28 mouse cellular contexts compared by ENCODE assay signal in genomic region chr7:66348588-66348987, GRCm38 (mm10). TPM values are rescaled to one million over a fixed set of nuclear protein-coding genes. Genes with fewer than 3 reads are reported as not detected.
DNase-seq lines count a peak whose midpoint lies in the region; ATAC-seq and TF ChIP-seq lines count a peak whose summit lies in the region.
"Had no signal": no experiment of that assay in that cellular context is flagged by ENCODE, and none has a peak within 500 bp of the region (broad histone marks: within the 10 kb centered on the region; RNA-seq: fewer than 3 reads in every experiment).

No protein-coding gene starts in this region.

- no peaks in the 10 kb centered on the region for H3K4me1 ChIP-seq in heart, embryonic 11.5 days (ENCODE audit: control insufficient read depth, insufficient read depth, low read length)
- H3K4me1 ChIP-seq in midbrain, embryonic 11.5 days (ENCODE audit: control insufficient read depth, insufficient read depth, low read length) = no peaks in the 10 kb centered on the region
- H3K4me1 ChIP-seq in midbrain, embryonic 13.5 days (replicated peaks) = peaks cover 11% of the 10 kb centered on the region; the same call in 1 of the 2 replicates
- H3K4me1 ChIP-seq in CH12.LX (ENCODE audit: control insufficient read depth in 1 of 2, insufficient read depth in 2 of 2) = peaks cover 0 to 18% of the 10 kb centered on the region in 2 experiments; a peak in 2 of 4 replicates
- H3K4me1 ChIP-seq in small intestine, adult 2 months (ENCODE audit: control insufficient read depth, insufficient read depth, insufficient read length, low read length) = no peaks in the 10 kb centered on the region

- no peak overlapping the region for H3K27ac ChIP-seq in heart, embryonic 11.5 days (ENCODE audit: low read depth, low read length)
- H3K27ac ChIP-seq in midbrain, embryonic 11.5 days (ENCODE audit: low read depth, low read length) = no peak overlapping the region
- H3K27ac ChIP-seq in midbrain, embryonic 13.5 days = no peak overlapping the region
- no peak overlapping the region for H3K27ac ChIP-seq in CH12.LX (ENCODE audit: insufficient read depth, low read depth)
- peak overlapping the region; percentile 44 for H3K27ac ChIP-seq in small intestine, adult 2 months (ENCODE audit: insufficient read depth, low read depth, low read length)

- no peaks in the 10 kb centered on the region; the same call in 1 of the 2 replicates for H3K36me3 ChIP-seq in heart, embryonic 11.5 days (ENCODE audit: control insufficient read depth, insufficient read depth, low read length)
- no peaks in the 10 kb centered on the region for H3K36me3 ChIP-seq in midbrain, embryonic 11.5 days (ENCODE audit: control insufficient read depth, insufficient read depth, low read length)
- H3K36me3 ChIP-seq in midbrain, embryonic 13.5 days = no peaks in the 10 kb centered on the region
- peaks cover 5 to 45% of the 10 kb centered on the region in 2 experiments for H3K36me3 ChIP-seq in CH12.LX (replicated peaks in 1 of 2; ENCODE audit: control insufficient read depth in 1 of 2, insufficient read depth in 1 of 2, low read length in 1 of 2)
- H3K36me3 ChIP-seq in small intestine, adult 2 months (ENCODE audit: control insufficient read depth, insufficient read depth, low read length) = no peaks in the 10 kb centered on the region
- H3K36me3 ChIP-seq: G1E had no signal

- TF ChIP-seq RAD21 in CH12.LX (IDR thresholded peaks at IDR 0.05; ENCODE audit: low read depth, low read length) = no peak

- in situ Hi-C loops in CH12.LX (cut with MboI; ENCODE audit: low pct_ligation_motif_present, low pct_unique_long_range_greater_than_20kb, low sequenced_read_pairs) = no loop called here

- WGBS in heart, embryonic 11.5 days (ENCODE audit: insufficient replicate concordance) = 84% methylated on average over 10 of the region's 10 CpGs
- 92% methylated on average over 10 of the region's 10 CpGs for WGBS in midbrain, embryonic 11.5 days
- WGBS in midbrain, embryonic 13.5 days = 86% methylated on average over 10 of the region's 10 CpGs
- WGBS in small intestine, adult 2 months = 84% methylated on average over 10 of the region's 10 CpGs

- no peak overlapping the region for H3K9ac ChIP-seq in heart, embryonic 11.5 days (ENCODE audit: low read depth, low read length)
- H3K9ac ChIP-seq in midbrain, embryonic 11.5 days (ENCODE audit: low read length) = no peak overlapping the region
- no peak overlapping the region for H3K9ac ChIP-seq in midbrain, embryonic 13.5 days (replicated peaks)
- no peak overlapping the region for H3K9ac ChIP-seq in CH12.LX (ENCODE audit: insufficient read depth, low read depth)

- peak; percentile 82 for DNase-seq in heart, adult 11 months
- peak; percentile 39 for DNase-seq in midbrain, embryonic 11.5 days (ENCODE audit: low spot score, missing footprints)
- DNase-seq in CH12.LX (ENCODE audit: extremely low read depth) = peak; percentile 10
- DNase-seq in left cerebral cortex, adult 9 months (ENCODE audit: low spot score in 2 of 2) = no peak
- DNase-seq: adrenal gland, adult 2 months; adrenal gland, adult 8-10 months; adrenal gland, postnatal 10 days; adrenal gland, postnatal 14 days; adrenal gland, postnatal 25 days; adrenal gland, postnatal 36 days; B cell, adult 2 months; cerebellum, adult 11 months; cerebellum, adult 11-12 months; cerebellum, adult 18-20 months; cerebellum, adult 2 months had no signal

- no peak for TF ChIP-seq EP300 in CH12.LX (IDR thresholded peaks at IDR 0.05; ENCODE audit: low read length)

- H3K4me3 ChIP-seq in heart, embryonic 11.5 days (ENCODE audit: low read depth, low read length) = no peak overlapping the region
- no peak overlapping the region for H3K4me3 ChIP-seq in midbrain, embryonic 11.5 days (ENCODE audit: low read depth, low read length)
- no peak overlapping the region for H3K4me3 ChIP-seq in midbrain, embryonic 13.5 days (replicated peaks)
- no peak overlapping the region for H3K4me3 ChIP-seq in CH12.LX (replicated peaks in 1 of 3; ENCODE audit: low read depth in 2 of 3, low read length in 2 of 3, poor library complexity in 1 of 3)
- H3K4me3 ChIP-seq in small intestine, adult 2 months (ENCODE audit: low read depth, low read length) = no peak overlapping the region

- no peaks in the 10 kb centered on the region for H3K27me3 ChIP-seq in heart, embryonic 11.5 days (ENCODE audit: control insufficient read depth, insufficient read depth, low read length)
- H3K27me3 ChIP-seq in midbrain, embryonic 11.5 days (ENCODE audit: control insufficient read depth, insufficient read depth, low read length) = no peaks in the 10 kb centered on the region
- no peaks in the 10 kb centered on the region for H3K27me3 ChIP-seq in midbrain, embryonic 13.5 days
- no peaks in the 10 kb centered on the region for H3K27me3 ChIP-seq in CH12.LX (replicated peaks)
- no peaks in the 10 kb centered on the region for H3K27me3 ChIP-seq in small intestine, adult 2 months (ENCODE audit: control insufficient read depth, insufficient read depth, low read length)
- H3K27me3 ChIP-seq: Patski had no signal

- no peak for ATAC-seq in heart, embryonic 11.5 days (replicated peaks; ENCODE audit: insufficient number of reproducible peaks, low FRiP score, low TSS enrichment)
- no peak for ATAC-seq in midbrain, embryonic 11.5 days (ENCODE audit: low FRiP score)
- ATAC-seq in midbrain, embryonic 13.5 days = no peak
- ATAC-seq in CD4-positive, CD25-positive, alpha-beta regulatory T cell, adult 4 months = no peak
- ATAC-seq: activated CD4-positive, CD25-positive, alpha-beta regulatory T cell, adult 4 months; Patski had no signal

- TF ChIP-seq CTCF in CH12.LX (conservative IDR thresholded peaks at IDR 0.05 in 1 of 2, IDR thresholded peaks at IDR 0.05 in 1 of 2; ENCODE audit: low read depth in 2 of 2, low read length in 2 of 2) = no peak
- no peak for TF ChIP-seq CTCF in small intestine, adult 2 months (IDR thresholded peaks at IDR 0.05; ENCODE audit: extremely low read depth, insufficient read length, insufficient replicate concordance, low read depth, low read length)

- dilution Hi-C loops in CH12.LX (cut with MboI; ENCODE audit: extremely low pct_ligation_motif_present, extremely low pct_unique_long_range_greater_than_20kb, low sequenced_read_pairs) = no loop called here

- H3K9me3 ChIP-seq in heart, embryonic 11.5 days (replicated peaks; ENCODE audit: control insufficient read depth, low read length) = no peaks in the 10 kb centered on the region
- H3K9me3 ChIP-seq in midbrain, embryonic 11.5 days (ENCODE audit: control insufficient read depth, low read length) = no peaks in the 10 kb centered on the region
- H3K9me3 ChIP-seq in midbrain, embryonic 13.5 days = no peaks in the 10 kb centered on the region
- H3K9me3 ChIP-seq in CH12.LX (replicated peaks; ENCODE audit: low read length) = no peaks in the 10 kb centered on the region
- H3K9me3 ChIP-seq: G1E had no signal

- no peak overlapping the region for H3K4me2 ChIP-seq in heart, embryonic 11.5 days
- no peak overlapping the region for H3K4me2 ChIP-seq in midbrain, embryonic 11.5 days
- no peak overlapping the region for H3K4me2 ChIP-seq in midbrain, embryonic 13.5 days (replicated peaks)
- no peak overlapping the region for H3K4me2 ChIP-seq in CH12.LX (ENCODE audit: insufficient read depth, low read depth, poor library complexity, severe bottlenecking)

- H3K79me2 ChIP-seq in CH12.LX (replicated peaks; ENCODE audit: control insufficient read depth, extremely low read depth, insufficient read depth, poor library complexity, severe bottlenecking) = no peaks in the 10 kb centered on the region

- TF ChIP-seq POLR2A in CH12.LX (IDR thresholded peaks at IDR 0.05; ENCODE audit: low read depth, low read length) = no peak
- TF ChIP-seq POLR2A in small intestine, adult 2 months (IDR thresholded peaks at IDR 0.05; ENCODE audit: low read depth, low read length) = no peak

TF ChIP-seq in CH12.LX, 34 proteins besides CTCF, POLR2A, EP300 and RAD21:
- TF ChIP-seq MAX (IDR thresholded peaks at IDR 0.05; ENCODE audit: low read length) = peak; percentile 68
- no peak for TF ChIP-seq POLR2AphosphoS2 (IDR thresholded peaks at IDR 0.05; ENCODE audit: low read depth, low read length)
- TF ChIP-seq IRF4 (IDR thresholded peaks at IDR 0.05; ENCODE audit: low read depth, low read length) = peak; percentile 46; the same call in 1 of the 2 replicates
- TF ChIP-seq MYC (IDR thresholded peaks at IDR 0.05; ENCODE audit: low read depth, low read length) = peak; percentile 55; the same call in 1 of the 2 replicates

RNA-seq across cellular contexts. Expression of gene Gm10974, which starts 17.1 kb away (rescaled TPM):
- not detected in 2 replicates for polyA plus RNA-seq in heart, embryonic 11.5 days (2014; fragmentation: Nextera tagmentation; extraction: Ambion mirVana)
- not detected in 2 replicates for polyA plus RNA-seq in midbrain, embryonic 11.5 days (2014; fragmentation: Nextera tagmentation; extraction: Ambion mirVana)
- polyA plus RNA-seq in midbrain, embryonic 13.5 days (2015; fragmentation: Nextera tagmentation; extraction: Ambion mirVana) = not detected in 2 replicates
- total RNA-seq in CH12.LX (2012; rRNA removed) (not detected in 2 replicates), CH12.LX (2014; rRNA removed) (not detected in 2 replicates)
- not detected in 2 replicates for polyA plus RNA-seq in CH12.LX (2012; ENCODE audit: insufficient read length, low read depth)
- not detected in 2 replicates for polyA plus RNA-seq in small intestine, adult 2 months (2012; rRNA removed)
- polyA plus RNA-seq in CD4-positive, CD25-positive, alpha-beta regulatory T cell, adult 4 months (2017; shearing (Covaris generic)) = not detected
- total RNA-seq: adrenal gland, adult 18-20 months; adrenal gland, adult 2 months; adrenal gland, adult 8-10 months; adrenal gland, postnatal 10 days; adrenal gland, postnatal 14 days; adrenal gland, postnatal 25 days; adrenal gland, postnatal 36 days; adrenal gland, postnatal 4 days; ES-E14; G1E; MEL had no signal
- polyA plus RNA-seq: activated CD4-positive, CD25-positive, alpha-beta regulatory T cell, adult 4 months; adrenal gland, adult 2 months; brain, embryonic 14.5 days; C2C12; cerebellum, adult 2 months; G1E; Patski had no signal

RNA-seq across cellular contexts. Expression of gene Lrrk1, which starts 39.6 kb away (rescaled TPM):
- 6.3 and 7.8 TPM in 2 replicates for polyA plus RNA-seq in heart, embryonic 11.5 days (2014; fragmentation: Nextera tagmentation; extraction: Ambion mirVana)
- 2.5 and 2.9 TPM in 2 replicates for polyA plus RNA-seq in midbrain, embryonic 11.5 days (2014; fragmentation: Nextera tagmentation; extraction: Ambion mirVana)
- 2.8 and 2.9 TPM in 2 replicates for polyA plus RNA-seq in midbrain, embryonic 13.5 days (2015; fragmentation: Nextera tagmentation; extraction: Ambion mirVana)
- total RNA-seq in CH12.LX (2012; rRNA removed) (13.6 and 15.1 TPM in 2 replicates), CH12.LX (2014; rRNA removed) (5.0 and 5.9 TPM in 2 replicates)
- 14.5 and 16.9 TPM in 2 replicates for polyA plus RNA-seq in CH12.LX (2012; ENCODE audit: insufficient read length, low read depth)
- polyA plus RNA-seq in small intestine, adult 2 months (2012; rRNA removed) = 18.9 and 23.1 TPM in 2 replicates
- 1 to 10 TPM; 2.3 to 5.7 TPM for polyA plus RNA-seq in CD4-positive, CD25-positive, alpha-beta regulatory T cell, adult 4 months (2017; shearing (Covaris generic))
- polyA plus RNA-seq: G1E had no signal

Comparison
In these comparisons a context has a peak if more than half of its experiments do, and no peak if none do; other contexts are left out.
1. DNase-seq: peak in heart, adult 11 months (single experiment), midbrain, embryonic 11.5 days (single experiment) and CH12.LX (single experiment); none in left cerebral cortex, adult 9 months (0 of 2).